Mouse (Mus musculus) brain, embryonic 14.5 days (tissue): Measurements from ENCODE around the gene Gpr3.

Source experiments
- CTCF ChIP-seq: fragments of 200-500 bp; IDR thresholded peaks from 2 replicates; pipeline ENCODE4 v1.5.1; 2012; ENCODE audit warnings: inconsistent platforms, mild to moderate bottlenecking, moderate library complexity, borderline replicate concordance; ENCODE audit not compliant: insufficient read depth, insufficient read length; ENCODE audit errors: extremely low read depth
- POLR2A ChIP-seq: fragments of 200-500 bp; IDR thresholded peaks from 2 replicates; pipeline ENCODE4 v1.6.1; 2012; ENCODE audit warnings: mild to moderate bottlenecking, inconsistent platforms, borderline replicate concordance; ENCODE audit not compliant: poor library complexity, insufficient read depth, insufficient read length, severe bottlenecking; ENCODE audit errors: extremely low read depth

DNA sequence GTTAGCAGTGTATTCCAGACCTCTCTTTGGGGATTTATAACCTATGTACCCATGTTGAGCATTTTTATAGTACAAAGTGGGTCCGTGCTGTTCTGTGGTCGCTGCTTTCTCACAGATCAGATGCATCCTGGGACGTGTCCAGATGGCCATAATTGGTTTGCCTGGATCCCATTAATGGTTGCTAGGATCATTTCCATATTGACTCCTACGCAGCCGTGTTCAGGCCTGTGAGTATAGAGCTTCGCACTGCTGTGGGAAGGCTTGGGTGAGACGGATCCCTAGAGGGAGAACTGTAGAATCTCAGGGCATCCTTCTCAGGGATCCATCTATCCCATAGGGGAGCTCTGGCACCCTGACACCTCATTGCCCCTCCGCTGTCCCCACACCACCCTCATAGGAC lies 17.2 kb upstream of the Gpr3 start:
- TF ChIP-seq POLR2A (no peak), CTCF (no peak)
